Mouse (Mus musculus) kidney, adult 11 months (tissue): ENCODE measurements around the gene Cd44.

Experiments used
- DNase-seq: peaks from one replicate; pipeline ENCODE4 v3.0.0; 2022

The Cd44 gene

DNA sequence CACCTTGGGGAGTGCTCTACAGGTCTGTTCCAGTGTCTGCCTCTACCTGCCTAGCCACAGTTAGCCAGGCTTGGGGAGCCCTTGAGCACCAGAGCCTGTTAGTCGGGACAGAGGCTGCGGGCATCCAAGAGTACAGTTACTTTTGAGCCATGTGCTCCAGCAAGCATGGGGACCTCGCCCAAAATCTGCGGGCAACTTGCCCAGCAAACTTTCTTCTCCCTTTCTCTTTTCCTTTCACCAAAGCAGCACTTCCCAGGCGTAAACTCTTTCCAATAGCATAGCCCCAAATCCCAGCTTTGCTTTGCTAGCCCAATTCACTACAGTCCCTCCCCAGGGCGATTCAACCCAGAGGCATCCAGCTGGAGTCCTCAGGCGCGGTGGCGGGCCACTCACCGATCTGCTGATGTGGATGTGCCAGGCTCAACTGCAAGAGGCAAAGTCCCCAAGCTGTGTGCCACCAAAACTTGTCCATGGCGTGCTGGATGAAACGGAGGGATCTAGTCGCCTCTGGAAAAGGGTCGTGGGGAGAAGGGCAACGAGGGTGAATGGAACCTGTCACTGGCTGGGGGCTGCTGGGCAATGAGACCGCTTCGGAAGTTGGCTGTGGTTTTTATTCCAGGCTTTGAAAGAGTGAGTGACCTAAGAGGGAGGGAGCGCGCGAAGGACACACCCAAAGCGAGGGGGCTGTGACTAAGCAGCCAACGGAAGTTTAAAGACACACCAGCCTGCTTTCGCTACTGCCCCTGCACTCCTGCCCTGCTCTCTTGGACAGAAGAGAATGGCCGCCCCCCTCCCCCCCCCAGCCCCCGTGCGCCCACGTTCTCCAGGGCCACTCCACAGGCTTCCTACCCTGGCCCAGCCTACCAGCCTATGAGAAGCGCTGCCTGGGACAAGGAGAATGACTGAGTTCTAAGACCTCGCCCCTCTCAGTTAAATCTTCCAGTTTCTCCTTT lies at the start of gene Cd44:
Cd44 (minus strand) TSS at position 791 of the 953 bp plus-strand sequence.
- DNase-seq = peak; percentile 7

DNA sequence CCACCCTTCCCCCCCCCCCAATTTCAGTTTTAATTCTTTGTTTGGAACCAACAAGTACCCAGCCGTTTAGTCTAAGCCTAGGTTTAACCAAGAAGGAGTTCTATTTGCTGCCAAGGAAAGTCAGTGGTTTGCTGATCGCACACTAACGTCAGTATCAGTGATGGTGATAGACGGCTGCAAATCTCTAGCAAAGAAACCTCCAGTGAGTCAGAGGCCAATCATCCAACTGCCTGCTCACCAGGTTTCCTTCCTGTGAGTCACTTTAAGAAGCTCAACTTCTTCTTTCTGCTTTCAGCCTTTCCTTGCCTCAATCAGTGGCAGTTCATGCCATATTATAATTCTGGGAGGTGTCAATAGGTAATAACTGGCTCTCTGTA lies 47.0 kb upstream of the Cd44 start:
- no peak for DNase-seq

DNA sequence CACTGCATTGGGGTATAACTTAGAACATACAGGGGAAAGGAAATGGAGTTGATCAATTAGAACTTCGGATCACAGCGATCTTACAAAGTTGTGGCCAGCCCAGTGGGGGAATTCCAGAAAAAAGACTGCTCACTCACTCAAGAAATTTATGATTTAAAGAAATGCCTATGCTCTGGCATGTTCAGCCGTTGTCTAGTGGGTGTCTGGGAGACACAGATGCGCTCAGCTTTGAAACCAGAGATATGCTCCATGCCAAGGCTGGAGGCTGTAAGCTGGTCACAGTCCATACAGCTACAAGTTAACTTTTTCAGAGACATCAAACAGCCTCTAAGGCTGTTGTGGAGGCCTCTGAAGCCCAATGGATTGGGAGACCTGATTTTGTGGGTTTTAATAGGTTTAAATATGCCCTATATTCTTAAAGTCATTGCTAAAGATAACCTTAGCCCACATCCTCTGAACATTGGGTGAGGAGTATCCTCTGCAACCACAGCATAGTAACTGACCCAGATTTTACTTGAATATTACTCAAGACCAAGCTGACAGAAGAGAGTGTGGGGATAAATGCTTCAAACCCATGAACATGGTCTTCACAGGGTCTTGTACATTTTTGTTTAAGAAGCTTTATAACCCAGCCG lies 46.5 kb upstream of the Cd44 start:
- no peak for DNase-seq

DNA sequence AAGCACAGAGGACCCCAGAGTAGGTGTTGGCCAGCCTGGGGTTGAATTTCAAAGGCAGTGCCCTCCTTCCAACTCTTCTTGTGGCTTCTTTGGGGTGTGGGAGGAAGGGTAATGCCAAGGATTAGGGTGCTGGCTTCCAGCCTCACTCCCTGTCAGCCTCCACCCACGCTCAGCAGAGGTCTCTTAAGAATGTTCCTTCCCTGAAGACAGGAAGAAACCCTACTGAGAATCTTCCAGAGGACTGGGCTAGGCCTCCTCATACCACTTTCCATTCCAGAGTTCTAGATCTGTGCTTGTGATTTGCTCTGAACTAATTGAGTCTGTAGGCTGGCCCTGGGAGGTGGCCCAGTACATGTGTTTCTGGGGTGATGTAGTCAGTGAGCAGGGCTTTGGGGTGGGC lies 43.6 kb upstream of the Cd44 start:
- DNase-seq = no peak

DNA sequence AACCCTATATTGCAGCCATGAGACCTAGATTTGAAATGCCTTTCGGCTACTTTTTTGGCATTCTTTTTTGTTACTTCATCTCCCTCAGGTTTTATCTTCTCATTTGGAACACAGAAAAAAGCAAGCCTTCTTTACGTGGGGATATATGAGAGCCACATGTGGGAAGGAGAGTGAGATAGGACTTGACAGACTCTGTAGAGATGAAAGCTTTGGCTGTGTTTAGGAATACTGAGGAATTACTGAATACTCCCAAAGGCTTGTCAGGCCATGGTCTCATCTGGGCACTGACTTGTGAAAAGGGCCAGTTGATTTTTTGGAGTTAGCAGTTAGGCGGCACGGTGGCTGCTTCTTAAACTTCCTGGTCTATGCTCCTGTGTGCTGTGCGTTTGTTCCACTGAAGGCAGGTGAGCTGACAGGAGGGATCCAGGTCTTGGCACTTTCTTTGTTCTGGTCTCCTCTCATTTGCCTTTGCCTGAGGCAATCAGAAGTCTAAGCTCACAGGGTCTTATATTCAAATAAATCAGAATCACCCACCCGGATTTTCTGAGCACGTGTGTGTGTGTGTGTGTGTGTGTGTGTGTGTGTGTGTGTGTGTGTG lies 43.0 kb upstream of the Cd44 start:
- DNase-seq = no peak

DNA sequence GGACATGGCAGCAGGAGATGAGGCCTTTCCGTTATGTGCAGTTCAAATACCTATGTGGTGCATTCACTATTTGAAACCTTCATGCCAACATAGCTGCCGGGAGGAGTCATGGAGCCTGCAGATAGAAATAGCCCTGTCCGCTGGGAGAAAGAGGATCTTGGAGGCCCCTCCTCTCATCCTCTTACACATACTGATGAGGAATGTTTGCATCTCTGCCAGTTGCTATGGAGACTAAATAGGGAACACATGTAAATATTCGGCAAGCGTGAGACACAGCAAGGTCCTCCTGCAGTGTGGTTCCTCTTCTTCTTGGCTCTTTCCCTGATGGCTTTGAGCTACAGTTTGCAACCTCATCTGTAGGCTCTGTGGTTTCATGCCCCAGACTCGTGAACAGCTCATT lies 42.5 kb upstream of the Cd44 start:
- no peak for DNase-seq

DNA sequence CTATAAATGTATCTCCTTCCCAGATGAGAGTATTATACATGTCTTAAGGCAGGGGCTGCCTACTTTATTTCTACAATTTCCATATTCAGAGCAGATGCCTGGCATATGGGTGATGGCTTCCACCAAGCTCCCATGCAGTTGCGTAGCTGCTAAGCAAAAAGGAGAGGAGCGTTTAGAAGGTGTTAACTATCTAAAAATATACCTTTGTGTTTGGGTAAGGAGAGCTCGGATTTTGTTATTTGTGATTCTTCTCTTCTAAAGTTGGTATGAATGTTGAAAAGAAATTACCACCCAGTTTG lies 41.3 kb upstream of the Cd44 start:
- no peak for DNase-seq

DNA sequence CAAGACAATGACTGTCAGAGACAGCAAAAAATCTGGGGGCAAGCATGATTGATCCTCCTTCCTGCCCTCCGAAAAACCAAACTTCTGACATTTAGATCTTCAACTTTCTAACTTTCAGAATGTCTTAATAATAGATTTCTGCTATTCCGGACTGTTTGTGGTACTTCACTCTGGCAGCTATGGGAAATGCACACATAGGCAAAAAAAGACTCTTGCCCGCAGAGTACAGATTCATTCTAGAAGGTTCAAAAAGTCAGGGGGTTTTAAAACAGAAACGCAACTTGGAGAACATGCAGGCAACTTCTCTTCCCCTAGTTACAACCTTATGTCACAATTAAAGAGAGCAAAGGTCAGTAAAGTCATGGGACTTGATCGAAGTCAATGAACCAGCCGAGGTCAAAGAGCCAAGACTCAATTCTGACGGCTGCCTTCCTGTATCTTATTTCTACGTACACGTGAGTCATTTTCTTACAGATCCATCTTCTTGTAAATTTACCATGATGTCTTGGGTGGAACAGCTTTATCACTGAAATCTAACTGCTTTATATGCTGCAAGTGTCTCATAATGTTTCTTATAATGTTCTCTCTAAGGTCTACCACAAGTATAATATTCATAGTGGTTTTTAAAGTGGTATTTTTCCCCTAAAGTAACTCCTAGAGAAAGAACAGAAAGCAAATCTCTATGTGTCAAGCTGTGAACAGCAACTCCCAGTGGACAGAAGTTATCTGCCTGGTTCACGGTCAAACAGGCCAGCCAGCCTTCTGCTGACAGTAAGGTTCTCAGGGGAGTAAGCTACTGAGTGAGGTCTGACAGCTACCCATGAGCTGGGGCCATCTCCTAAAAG lies 40.7 kb upstream of the Cd44 start:
- no peak for DNase-seq

DNA sequence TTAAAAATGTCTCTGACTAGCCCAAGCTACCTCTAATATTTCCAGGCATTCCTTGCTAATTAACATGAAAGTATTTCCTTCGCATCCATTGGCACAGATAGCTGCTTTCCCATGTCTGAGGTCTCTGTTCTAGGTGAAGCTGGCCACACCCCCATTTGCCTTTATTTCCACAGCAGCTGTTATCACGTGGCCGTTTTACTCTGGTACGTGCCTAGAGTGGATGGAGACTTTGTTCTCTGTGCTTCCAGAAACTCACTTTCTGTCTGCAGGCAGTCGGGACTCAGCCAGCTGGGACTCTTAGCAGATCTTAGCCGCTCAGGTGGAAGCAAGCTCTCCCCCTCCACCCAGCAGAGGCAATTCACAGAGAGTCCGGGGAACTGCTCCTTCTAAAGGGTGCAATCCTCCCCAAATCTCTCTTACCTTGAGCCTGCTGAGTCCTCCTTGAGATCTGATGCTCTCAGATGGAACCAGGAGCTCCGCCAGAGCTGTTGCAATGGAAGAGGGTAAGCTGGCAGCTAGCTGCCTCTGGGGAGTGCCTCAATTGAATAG lies 39.4 kb upstream of the Cd44 start:
- DNase-seq = no peak

DNA sequence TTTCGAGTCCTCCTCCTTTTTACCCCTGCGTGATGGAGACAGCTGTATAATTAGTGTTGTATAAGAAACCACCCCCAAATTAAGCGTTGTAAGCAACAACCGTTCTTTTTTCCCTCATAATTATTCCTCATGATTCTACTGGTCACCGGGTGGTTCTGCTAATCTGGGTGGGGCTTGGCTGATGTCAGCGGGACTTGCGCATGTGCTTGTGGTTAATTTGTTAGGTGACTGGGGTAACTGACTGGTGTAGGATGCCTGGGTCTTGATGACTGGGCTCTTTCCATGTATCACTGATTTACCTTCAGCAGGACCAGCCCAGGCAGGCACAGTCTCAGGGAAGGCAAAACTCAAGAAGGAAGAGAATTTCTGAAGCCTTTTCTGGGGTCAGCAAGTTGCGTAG lies 38.7 kb upstream of the Cd44 start:
- DNase-seq = no peak

DNA sequence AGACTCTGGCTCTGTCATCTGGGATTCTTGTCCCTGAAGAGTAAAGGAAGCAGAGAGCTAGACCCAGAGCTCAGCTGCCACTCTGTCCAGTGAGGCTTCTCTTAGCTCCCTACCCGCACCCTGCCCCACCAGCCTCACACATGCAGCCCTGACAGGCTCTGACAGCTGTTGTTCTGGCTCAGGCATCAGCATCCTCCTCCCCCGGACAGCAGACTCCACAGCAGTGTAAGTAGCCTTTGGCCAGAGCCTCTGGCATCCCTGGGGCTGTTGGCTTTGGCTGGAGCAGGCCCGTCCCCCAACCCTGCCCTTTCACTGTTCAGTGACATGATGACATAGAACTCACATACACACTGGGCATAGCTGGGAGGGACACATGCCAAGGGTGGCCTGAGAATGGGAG lies 35.4 kb upstream of the Cd44 start:
- DNase-seq = no peak

DNA sequence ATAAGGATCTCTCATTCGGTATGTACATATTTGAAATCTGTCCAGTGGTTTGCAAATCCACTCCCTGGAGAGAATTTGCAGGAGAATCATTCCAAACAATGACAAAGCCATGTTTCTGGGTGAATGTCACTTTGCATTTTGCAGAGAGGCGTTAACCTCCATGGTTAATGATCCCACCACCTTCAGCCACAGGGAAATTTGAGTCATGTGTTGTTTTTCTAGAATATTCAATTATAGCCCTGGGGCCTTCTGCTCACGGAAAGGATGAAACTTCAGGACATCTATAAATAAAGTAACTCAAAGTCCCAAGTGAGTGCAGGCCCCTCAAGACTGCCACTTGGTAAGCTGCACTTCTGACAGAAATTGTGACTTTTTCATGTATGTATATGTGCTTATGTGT lies 33.4 kb upstream of the Cd44 start:
- no peak for DNase-seq

DNA sequence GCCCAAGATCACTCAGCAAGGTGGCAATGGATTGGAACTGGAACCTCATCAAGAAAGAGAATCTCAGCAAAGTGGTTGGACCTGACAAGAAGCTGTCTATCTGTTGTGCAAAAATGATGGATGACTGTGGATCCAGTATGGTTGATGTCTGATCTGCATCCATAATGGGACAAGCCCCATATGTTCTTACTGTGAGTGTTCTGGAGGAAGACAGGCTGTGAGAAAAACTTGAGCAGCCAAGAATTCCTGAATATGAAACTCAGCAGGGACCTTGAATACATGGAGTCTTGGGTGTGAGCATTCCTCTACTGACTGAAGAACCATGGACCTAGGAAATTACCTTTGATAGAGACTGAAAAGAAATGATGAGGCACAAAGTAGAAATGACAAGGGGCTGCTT lies 32.3 kb upstream of the Cd44 start:
- no peak for DNase-seq

DNA sequence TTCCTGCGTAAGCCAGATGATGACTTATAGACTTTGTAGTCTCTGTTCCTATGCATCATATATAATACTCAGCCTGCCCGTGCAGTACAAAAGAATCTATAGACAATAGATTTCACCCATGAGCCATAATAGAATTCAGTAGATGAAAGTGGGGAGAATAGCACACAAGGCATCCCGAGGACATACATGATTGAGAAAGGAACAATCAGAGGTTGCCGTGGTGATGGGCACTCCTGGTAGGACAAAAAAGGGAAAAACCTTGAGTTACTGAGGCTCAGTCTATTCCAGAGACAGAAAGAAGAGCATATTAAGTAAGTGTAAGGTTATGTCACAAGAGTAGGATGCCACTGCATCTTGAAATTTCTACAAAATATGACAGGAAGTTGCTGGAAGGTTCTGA lies 31.7 kb upstream of the Cd44 start:
- no peak for DNase-seq

DNA sequence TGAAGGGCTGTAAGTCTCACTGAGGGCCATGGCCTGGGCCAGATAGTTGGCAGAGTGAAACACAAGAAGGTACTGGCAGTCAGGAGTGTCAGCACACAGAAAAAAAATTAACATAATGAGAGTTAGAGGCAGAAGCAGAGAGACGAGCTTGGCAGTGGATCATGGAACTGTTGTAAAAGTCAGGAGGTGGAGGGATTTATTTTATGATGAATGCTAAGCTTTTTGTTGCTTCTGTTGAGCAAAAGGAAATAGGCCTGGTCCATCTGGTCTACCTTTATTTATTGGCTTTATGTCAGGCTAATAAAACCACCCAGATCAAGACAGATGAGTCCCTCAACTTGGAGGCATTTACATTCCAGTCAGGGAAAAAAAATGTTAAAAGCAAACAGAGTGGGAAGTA lies 31.2 kb upstream of the Cd44 start:
- DNase-seq = no peak

DNA sequence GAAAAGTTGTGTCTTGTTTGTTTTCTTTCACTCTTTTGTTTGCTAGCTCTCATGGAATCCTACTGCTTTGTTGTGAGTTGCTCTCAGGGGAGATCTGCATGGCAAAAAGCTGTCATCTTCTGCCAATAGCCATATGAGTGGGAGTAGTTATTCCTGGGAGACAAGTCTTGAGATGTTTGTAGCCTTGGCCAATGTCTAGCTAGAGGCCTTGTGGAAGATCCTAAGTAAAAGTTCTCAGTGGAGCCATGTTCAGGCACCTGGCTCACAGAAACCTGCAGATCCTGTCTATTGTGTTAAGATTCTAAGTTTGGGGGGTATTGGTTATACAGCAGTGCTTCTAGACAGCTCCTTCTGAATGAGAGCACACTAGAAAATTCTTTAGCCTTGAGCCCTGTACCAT lies 26.7 kb upstream of the Cd44 start:
- DNase-seq = no peak

DNA sequence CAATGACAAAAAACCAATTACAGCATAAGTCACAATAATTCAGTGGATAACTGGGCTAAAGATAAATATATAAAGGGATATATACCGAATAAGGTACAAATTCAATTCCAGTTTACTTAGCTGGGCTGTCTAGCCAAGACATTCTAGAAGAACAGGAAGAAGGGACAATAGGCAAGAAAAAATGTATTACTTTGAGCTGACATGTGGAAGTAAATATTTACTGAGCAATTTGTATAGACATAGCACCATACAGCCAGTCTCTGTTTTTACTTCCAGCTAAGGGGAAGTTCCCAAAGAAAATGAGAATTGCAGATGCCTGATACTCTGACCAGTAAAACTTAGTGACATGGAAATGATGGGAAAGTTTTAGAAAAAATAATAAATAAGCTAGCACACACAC lies 23.0 kb upstream of the Cd44 start:
- no peak for DNase-seq

DNA sequence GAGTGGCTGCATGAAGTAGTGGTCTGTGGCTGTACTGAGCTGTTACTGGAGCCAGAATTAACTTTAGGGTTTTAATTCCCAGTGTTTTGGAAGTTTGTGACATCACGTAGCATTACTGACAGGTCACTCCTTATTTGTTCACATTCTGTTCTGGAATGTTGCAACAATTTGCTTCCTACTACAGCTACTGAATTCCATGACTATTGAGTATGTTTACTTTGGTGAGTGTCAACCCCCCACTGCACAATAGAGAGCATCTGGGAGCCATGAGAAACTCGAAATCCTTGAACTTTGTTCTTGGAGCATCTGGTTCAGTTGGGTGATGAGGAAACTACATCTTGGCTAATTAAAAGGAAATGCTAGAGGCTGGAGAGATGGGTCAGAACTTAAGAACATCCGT lies 22.2 kb upstream of the Cd44 start:
- DNase-seq = no peak

DNA sequence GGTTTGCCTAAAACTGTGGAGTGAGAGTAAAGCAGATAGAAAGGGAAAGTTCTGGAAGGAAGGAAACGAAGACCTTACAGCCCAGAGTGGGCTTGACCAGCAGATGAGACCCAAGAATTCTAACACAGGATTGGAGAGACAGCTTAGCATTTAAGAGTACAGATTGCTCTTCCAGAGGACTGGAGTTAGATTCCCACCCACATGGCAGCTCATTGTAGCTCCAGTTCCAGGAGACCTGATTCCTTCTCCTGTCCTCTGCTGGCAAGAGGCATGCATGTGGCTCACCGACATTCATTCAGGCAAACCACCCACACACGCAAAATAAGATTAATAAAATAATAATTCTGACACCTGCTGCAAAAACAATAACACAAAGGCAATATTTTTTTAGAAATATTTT lies 20.6 kb upstream of the Cd44 start:
- no peak for DNase-seq

DNA sequence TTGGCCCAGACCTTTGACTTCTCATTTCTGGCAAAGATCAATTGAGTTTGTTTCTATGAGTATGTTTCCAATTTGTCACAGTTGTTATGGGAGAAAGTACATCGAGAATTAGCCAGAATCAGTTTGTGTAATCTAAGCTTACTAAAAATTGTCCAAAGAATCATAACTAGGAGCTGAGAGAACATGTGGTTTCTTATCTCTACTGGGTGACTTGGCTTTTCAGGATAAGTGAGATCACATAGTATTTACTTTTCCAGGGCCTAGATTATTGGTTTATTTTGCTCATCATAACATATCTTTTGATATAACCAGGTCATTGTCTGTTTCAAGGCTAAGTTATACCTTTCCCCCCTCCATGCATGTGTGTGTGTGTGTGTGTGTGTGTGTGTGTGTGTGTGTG lies 16.8 kb upstream of the Cd44 start:
- no peak for DNase-seq

DNA sequence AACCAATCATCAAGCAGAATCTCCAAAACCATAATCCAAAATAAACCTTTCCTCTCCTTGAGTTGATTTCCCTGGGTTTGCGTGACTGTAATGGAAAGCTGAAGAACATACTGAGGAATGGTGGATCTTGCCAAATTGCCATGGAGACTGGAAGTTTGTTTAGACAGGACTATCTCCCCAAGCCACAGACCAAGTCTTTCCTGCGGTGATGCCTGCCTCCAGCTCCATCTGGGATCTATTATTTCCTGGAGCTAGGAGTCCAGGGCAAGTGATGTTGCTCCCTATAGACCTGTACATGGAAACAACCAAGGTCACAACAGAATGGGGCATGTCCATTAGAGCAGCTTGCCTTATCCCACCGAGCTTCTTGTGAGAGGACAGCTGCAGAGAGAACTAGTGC lies 15.1 kb upstream of the Cd44 start:
- no peak for DNase-seq

DNA sequence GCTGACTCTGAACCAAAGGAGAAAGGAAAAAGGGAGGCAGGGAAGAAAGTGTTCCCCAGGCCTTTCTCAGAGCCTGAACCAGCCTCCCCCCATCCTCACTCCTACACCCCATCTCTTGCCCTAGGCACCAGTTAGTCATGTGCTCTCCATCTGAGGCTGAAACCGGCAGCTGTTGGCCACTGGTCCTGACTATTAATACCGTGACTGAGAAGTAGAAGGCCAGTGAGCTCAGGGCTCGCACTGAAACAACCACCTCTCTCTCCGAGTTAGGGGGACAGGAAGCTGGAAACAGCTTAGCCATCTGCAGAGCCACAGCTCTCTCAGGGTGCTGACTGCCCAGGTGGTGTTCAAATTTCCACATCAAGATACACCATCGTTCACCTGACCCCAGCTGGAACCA lies 13.2 kb upstream of the Cd44 start:
- no peak for DNase-seq

DNA sequence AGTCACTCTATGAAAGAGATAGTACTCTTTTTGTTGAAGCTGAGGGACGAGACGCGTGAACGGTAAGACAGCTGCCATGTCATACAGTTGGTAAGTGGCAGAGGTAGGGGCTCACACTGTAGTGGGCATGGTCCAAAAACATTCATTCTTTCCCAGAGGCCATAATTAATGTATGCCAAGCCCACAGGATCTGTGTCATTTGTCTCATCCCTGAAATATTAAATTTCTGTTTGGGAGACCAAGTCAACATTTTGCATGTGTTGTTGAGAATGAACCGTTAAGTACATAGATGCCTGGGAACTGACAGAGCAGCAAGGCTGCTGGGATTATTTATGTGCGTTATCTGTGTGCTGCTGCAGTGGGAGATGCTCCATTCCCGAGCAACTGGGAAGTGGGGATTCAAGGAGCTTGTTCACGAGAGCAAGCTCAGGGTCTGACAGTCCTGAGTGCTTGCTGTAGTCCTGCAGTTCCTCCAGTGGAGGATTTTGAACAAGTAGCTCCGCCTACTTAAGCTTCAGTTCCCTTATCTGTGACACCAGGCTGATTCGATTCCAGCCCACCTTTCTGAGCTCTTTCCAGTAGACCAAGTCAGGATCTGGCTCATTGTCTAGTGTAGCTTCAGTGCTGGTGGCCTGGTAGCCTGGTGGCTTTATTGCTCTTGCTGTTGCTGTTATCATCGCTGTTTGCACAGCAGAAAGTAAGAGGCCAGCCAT lies 12.5 kb upstream of the Cd44 start:
- DNase-seq = no peak
